Mouse (Mus musculus): ENCODE measurements around the gene Crls1. TPM values are rescaled to one million over a fixed set of nuclear protein-coding genes. Genes with fewer than 3 reads are reported as not detected.

Gene Crls1
- polyA plus RNA-seq, 1 experiment from 2014 or later: 20.0 TPM

DNA sequence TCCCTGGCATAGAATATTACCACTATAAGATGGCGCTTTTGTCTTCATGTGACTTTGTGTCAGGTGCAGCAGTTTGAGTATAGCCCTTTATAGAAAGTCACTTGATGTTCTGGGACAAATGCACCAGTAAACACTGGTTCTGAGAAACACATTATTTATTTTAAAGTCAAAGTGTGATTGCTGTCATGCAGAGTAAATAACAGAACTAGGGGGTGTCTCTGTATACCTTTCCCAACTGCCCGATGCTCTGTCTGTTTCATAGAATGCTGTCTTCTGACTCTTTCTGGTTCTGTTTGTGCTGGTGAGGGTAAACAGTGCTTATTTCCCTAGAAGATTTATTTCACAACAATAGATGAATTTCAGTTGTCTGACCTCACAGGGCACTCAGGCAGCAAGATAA, 16.9 kb downstream of the Crls1 start:
- peaks cover 19% of the 10 kb centered on the region; the same call in 1 of the 2 replicates for H3K36me3 ChIP-seq
- no peak overlapping the region for H3K4me2 ChIP-seq (replicated peaks)
- no peak for ATAC-seq (ENCODE audit: insufficient number of reproducible peaks, low FRiP score, low TSS enrichment, low read depth)
- H3K4me1 ChIP-seq: no peaks in the 10 kb centered on the region
- no peak overlapping the region for H3K4me3 ChIP-seq (replicated peaks)
- no peak overlapping the region for H3K9ac ChIP-seq
- no peaks in the 10 kb centered on the region for H3K9me3 ChIP-seq (replicated peaks)
- WGBS: 97% methylated on average over 2 of the region's 2 CpGs
- H3K27me3 ChIP-seq: no peaks in the 10 kb centered on the region
- H3K27ac ChIP-seq (replicated peaks): no peak overlapping the region

GRCm38 (mm10) chr2:132867521-132867920, 21.1 kb downstream of the Crls1 start:
- Histone ChIP-seq H3K27ac (replicated peaks) (no peak overlapping the region), H3K4me2 (replicated peaks) (no peak overlapping the region), H3K9ac (no peak overlapping the region), H3K9me3 (replicated peaks) (no peaks in the 10 kb centered on the region), H3K27me3 (no peaks in the 10 kb centered on the region), H3K4me1 (no peaks in the 10 kb centered on the region), H3K4me3 (replicated peaks) (no peak overlapping the region), H3K36me3 (peaks cover 19% of the 10 kb centered on the region; the same call in 1 of the 2 replicates)
- no peak for ATAC-seq (ENCODE audit: insufficient number of reproducible peaks, low FRiP score, low TSS enrichment, low read depth)
- 74% methylated on average over 5 of the region's 5 CpGs for WGBS

DNA sequence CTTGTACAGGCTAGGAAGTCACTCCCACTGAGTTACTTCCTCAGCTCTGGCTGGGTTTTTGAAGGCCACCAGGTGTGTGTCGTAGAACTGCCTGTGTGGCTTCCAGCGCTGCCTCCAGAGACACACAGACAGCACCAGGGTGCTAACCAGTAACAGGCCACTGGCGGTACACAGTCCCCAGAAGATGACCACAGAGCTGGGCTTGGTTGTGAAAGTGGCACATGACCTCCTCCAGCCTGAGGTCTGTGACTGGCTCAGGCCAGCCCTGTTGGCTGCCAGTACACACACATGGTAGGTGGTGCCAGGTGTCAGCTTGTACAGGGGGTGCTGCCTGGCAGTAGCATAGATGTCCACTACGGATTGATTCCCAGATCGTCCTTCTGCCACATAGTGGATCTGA, 23.2 kb downstream of the Crls1 start:
- Histone ChIP-seq H3K27me3 (no peaks in the 10 kb centered on the region), H3K9me3 (replicated peaks) (no peaks in the 10 kb centered on the region), H3K4me3 (replicated peaks) (no peak overlapping the region), H3K36me3 (peaks cover 14% of the 10 kb centered on the region; the same call in 1 of the 2 replicates), H3K4me2 (replicated peaks) (no peak overlapping the region), H3K9ac (no peak overlapping the region), H3K27ac (replicated peaks) (no peak overlapping the region), H3K4me1 (no peaks in the 10 kb centered on the region)
- WGBS: 85% methylated on average over 5 of the region's 5 CpGs
- ATAC-seq (ENCODE audit: insufficient number of reproducible peaks, low FRiP score, low TSS enrichment, low read depth): no peak

GRCm38 (mm10) chr2:132870286-132870685, 23.8 kb downstream of the Crls1 start:
- Histone ChIP-seq H3K9me3 (replicated peaks) (no peaks in the 10 kb centered on the region), H3K27ac (replicated peaks) (no peak overlapping the region), H3K4me2 (replicated peaks) (no peak overlapping the region), H3K9ac (no peak overlapping the region), H3K36me3 (peaks cover 11% of the 10 kb centered on the region; the same call in 1 of the 2 replicates), H3K4me1 (no peaks in the 10 kb centered on the region), H3K4me3 (replicated peaks) (no peak overlapping the region), H3K27me3 (no peaks in the 10 kb centered on the region)
- ATAC-seq (ENCODE audit: insufficient number of reproducible peaks, low FRiP score, low TSS enrichment, low read depth): no peak
- 66% methylated on average over 4 of the region's 4 CpGs for WGBS

DNA sequence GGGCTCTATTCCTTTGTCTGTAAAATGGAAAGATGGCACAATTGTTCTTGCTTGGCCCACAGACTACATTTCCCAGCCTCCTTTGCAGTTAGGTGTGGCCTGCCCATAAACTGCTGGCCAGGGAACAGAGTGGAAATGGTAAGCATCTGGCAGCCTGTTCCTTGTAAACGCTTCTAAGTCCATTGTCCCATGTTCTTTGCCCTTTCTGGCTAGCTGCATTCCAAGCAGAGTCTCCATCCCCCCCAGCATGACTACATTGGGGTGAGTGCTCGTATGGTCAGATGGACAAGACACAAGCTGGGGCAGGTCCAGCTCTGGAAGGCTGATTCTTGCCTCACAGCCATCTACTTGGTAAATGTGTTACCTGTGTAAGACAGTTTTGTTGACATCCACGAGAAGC, 25.2 kb downstream of the Crls1 start:
- no peaks in the 10 kb centered on the region for H3K4me1 ChIP-seq
- no peak overlapping the region for H3K4me3 ChIP-seq (replicated peaks)
- H3K4me2 ChIP-seq (replicated peaks): no peak overlapping the region
- no peaks in the 10 kb centered on the region for H3K27me3 ChIP-seq
- no peak overlapping the region for H3K27ac ChIP-seq (replicated peaks)
- 0 out of 2 replicates have a peak, but pooled peaks cover 5% of the 10 kb centered on the region for H3K36me3 ChIP-seq
- no peak overlapping the region for H3K9ac ChIP-seq
- ATAC-seq (ENCODE audit: insufficient number of reproducible peaks, low FRiP score, low TSS enrichment, low read depth): no peak
- H3K9me3 ChIP-seq (replicated peaks): no peaks in the 10 kb centered on the region
- WGBS: 63% methylated on average over 3 of the region's 3 CpGs

- H3K27me3 ChIP-seq: peaks cover 14% of the 10 kb centered on the region
- H3K27ac ChIP-seq (replicated peaks): no peak overlapping the region
- no peaks in the 10 kb centered on the region for H3K4me1 ChIP-seq
- no peak overlapping the region for H3K4me3 ChIP-seq (replicated peaks)
- no peaks in the 10 kb centered on the region for H3K36me3 ChIP-seq
- H3K9me3 ChIP-seq (replicated peaks): no peaks in the 10 kb centered on the region
- no peak overlapping the region for H3K4me2 ChIP-seq (replicated peaks)
- WGBS: 77% methylated on average over 10 of the region's 10 CpGs
- no peak for ATAC-seq (ENCODE audit: insufficient number of reproducible peaks, low FRiP score, low TSS enrichment, low read depth)
- no peak overlapping the region for H3K9ac ChIP-seq
These were observed 27.3 kb downstream of the Crls1 start for GRCm38 (mm10) chr2:132873657-132874326.

DNA sequence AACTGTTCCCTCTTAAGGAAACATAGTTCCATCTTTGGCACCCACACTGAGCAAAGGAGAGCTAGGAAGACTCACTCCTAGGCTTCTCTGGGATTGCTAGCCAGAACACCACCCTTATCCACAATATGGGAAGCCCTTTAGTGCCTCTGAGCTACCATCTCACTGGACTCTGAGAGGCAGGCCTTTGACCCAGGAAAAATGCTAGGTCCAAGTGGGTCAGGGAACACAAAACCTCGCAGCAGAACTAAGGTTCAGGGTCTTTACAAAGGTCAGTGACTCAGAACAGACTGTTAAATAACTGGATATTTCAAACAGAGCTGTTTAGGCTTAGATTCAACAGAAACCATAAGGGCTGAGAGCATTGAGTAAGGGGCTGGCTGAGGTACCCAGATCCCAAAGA, 30.5 kb downstream of the Crls1 start:
- no peak overlapping the region for H3K9ac ChIP-seq
- no peaks in the 10 kb centered on the region for H3K36me3 ChIP-seq
- WGBS: 63% methylated on average over 1 of the region's 1 CpGs
- H3K4me1 ChIP-seq: peaks cover 11% of the 10 kb centered on the region
- H3K9me3 ChIP-seq (replicated peaks): no peaks in the 10 kb centered on the region
- H3K27ac ChIP-seq (replicated peaks): no peak overlapping the region
- no peak for ATAC-seq (ENCODE audit: insufficient number of reproducible peaks, low FRiP score, low TSS enrichment, low read depth)
- no peak overlapping the region for H3K4me3 ChIP-seq (replicated peaks)
- H3K27me3 ChIP-seq: peaks cover 39% of the 10 kb centered on the region
- H3K4me2 ChIP-seq (replicated peaks): no peak overlapping the region

DNA sequence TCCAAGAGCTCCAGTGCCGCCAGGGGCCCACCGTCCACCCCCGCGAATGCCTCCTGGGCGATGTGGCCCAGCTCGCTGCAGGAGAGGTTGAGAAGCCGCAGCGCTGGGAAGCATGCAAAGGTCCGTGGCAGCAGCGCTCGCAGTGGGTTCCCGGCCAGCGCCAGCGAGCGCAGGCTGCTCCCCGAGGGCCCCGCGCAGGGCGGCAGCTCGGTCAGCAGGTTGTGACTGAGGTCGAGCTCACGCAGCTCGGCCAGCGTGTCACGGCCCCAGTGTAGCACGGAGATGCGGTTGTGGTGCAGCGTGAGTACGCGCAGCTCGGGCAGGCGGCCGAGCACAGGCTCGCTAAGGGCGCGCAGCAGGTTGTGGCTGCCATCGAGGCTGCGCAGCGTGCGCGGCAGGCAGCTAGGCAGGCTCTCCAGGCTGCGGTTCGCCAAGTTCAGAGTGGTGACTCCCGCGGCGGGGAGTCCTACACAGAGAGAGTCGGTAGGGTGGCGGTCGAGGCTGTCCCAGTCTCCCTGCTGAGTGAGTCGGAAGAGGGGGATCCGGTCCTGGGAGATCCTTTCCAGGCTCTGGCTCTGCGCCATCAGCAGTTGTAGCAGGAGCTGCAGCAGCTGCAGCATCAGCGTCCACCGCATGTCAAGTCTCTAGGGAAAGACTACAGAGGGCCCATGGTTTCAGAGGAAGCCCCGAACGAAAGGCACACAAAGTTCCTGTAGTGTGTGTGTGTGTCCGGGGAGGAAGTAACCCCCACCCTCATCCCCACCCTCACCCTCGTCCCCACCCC, 33.0 kb downstream of the Crls1 start:
- under 1% methylated on average over 57 of the region's 58 CpGs for WGBS
- H3K27me3 ChIP-seq: peaks cover 39% of the 10 kb centered on the region

GRCm38 (mm10) chr2:132880844-132881645, 34.6 kb downstream of the Crls1 start, which contains the start of gene Lrrn4:
Lrrn4 (minus strand) TSS chr2:132880891.
- no peak for ATAC-seq (ENCODE audit: insufficient number of reproducible peaks, low FRiP score, low TSS enrichment, low read depth)
- Histone ChIP-seq H3K9me3 (replicated peaks) (no peaks in the 10 kb centered on the region), H3K4me1 (peaks cover 11% of the 10 kb centered on the region), H3K27ac (replicated peaks) (no peak within 1 kb of the TSS), H3K4me3 (replicated peaks) (peak within 1 kb of the TSS; percentile 50), H3K27me3 (peaks cover 39% of the 10 kb centered on the region), H3K36me3 (no peaks in the 10 kb centered on the region), H3K9ac (peak within 1 kb of the TSS; percentile 4; the same call in 1 of the 2 replicates), H3K4me2 (replicated peaks) (peak within 1 kb of the TSS; percentile 96)
- 10% methylated on average over 12 of the region's 12 CpGs for whole genome bisulfite sequencing

More for the DNA sequence above, 33.0 kb downstream of the Crls1 start:
- H3K4me3 ChIP-seq (replicated peaks): peak overlapping the region; percentile 50
- ATAC-seq (ENCODE audit: insufficient number of reproducible peaks, low FRiP score, low TSS enrichment, low read depth): peak; percentile 73
- no peak overlapping the region for H3K27ac ChIP-seq (replicated peaks)
- no peaks in the 10 kb centered on the region for H3K9me3 ChIP-seq (replicated peaks)
- no peaks in the 10 kb centered on the region for H3K36me3 ChIP-seq
- peak overlapping the region; percentile 96 for H3K4me2 ChIP-seq (replicated peaks)
- peak overlapping the region; percentile 4; the same call in 1 of the 2 replicates for H3K9ac ChIP-seq
- peaks cover 11% of the 10 kb centered on the region for H3K4me1 ChIP-seq

GRCm38 (mm10) chr2:132884303-132884967, 38.0 kb downstream of the Crls1 start:
- H3K4me3 ChIP-seq (replicated peaks): no peak overlapping the region
- 73% methylated on average over 8 of the region's 8 CpGs for WGBS
- ATAC-seq (ENCODE audit: insufficient number of reproducible peaks, low FRiP score, low TSS enrichment, low read depth): no peak

More at GRCm38 (mm10) chr2:132884303-132884967, 38.0 kb downstream of the Crls1 start:
- no peaks in the 10 kb centered on the region for H3K36me3 ChIP-seq
- no peak overlapping the region for H3K9ac ChIP-seq
- H3K9me3 ChIP-seq (replicated peaks): no peaks in the 10 kb centered on the region
- peaks cover 19% of the 10 kb centered on the region for H3K27me3 ChIP-seq
- peaks cover 5% of the 10 kb centered on the region for H3K4me1 ChIP-seq
- no peak overlapping the region for H3K27ac ChIP-seq (replicated peaks)
- no peak overlapping the region for H3K4me2 ChIP-seq (replicated peaks)

All from embryonic facial prominence, embryonic 15.5 days (tissue).